Mouse (Mus musculus): Measurements from ENCODE around the gene Fbxo48.

Fbxo48 gene

GRCm38 (mm10) chr11:16950976-16951760 is at the start of gene Fbxo48:
TSS of gene Fbxo48 (plus strand) at chr11:16951375.
- peak; percentile 98 for DNase-seq (ENCODE audit: low spot score)

GRCm38 (mm10) chr11:16904302-16905011 is 46.7 kb upstream of the Fbxo48 start:
- no peak for DNase-seq (ENCODE audit: low spot score)

DNA sequence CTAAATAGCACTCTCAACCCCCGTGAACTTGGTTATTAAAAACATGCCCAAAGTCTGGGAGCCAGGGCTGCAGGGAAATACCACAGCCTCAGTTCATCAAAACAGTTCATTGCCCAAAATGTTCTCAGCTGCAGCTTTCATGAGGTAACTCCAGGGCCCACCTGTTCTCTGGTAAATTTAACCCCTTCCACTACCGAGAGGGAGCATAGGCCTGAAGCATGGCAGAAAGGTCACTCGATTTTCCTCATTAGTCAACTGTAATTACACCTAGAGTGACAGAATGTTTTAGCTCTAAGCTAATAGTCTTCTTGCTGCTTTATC is 46.2 kb upstream of the Fbxo48 start:
- no peak for DNase-seq (ENCODE audit: low spot score)

DNA sequence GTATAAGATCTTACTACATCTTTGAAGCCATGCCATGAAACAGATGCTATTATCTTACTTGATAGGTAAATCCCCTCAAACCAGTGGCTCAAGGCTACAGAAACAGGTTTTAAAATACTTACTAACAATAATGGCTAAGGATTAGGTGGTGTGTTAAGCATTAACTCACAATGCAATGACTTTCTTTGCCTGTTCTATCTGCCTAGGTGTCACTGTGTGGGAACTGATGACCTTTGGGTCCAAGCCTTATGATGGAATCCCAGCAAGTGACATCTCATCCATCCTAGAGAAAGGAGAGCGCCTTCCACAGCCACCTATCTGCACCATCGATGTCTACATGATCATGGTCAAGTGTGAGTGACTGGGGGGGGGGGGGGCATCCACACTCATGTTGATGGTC is 44.6 kb upstream of the Fbxo48 start:
- no peak for DNase-seq (ENCODE audit: low spot score)

GRCm38 (mm10) chr11:16907517-16908129 is 43.6 kb upstream of the Fbxo48 start:
- DNase-seq (ENCODE audit: low spot score), result no peak

- DNase-seq (ENCODE audit: low spot score), result no peak
Observed at GRCm38 (mm10) chr11:16914756-16915155, 36.4 kb upstream of the Fbxo48 start.

- no peak for DNase-seq (ENCODE audit: low spot score)
Observed at GRCm38 (mm10) chr11:16915850-16916249, 35.3 kb upstream of the Fbxo48 start.

DNA sequence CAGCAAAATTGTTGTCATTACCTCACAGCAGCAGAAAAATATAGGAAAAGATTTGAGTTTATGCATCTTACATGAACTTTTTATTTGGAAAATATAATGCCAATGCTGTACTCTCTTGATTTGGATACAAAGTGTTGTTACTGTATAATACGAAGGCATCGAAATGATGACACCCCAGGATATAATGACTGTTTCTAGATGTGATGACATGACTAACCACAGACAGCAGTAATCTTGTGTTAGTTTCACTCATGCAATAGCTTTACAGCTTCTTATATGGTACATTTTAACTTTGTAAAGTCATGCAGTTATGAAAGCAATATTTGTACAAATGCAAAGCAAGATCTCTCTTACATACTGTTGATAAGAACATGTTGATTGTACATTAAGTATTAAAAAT is 33.7 kb upstream of the Fbxo48 start:
- DNase-seq (ENCODE audit: low spot score), result no peak

DNA sequence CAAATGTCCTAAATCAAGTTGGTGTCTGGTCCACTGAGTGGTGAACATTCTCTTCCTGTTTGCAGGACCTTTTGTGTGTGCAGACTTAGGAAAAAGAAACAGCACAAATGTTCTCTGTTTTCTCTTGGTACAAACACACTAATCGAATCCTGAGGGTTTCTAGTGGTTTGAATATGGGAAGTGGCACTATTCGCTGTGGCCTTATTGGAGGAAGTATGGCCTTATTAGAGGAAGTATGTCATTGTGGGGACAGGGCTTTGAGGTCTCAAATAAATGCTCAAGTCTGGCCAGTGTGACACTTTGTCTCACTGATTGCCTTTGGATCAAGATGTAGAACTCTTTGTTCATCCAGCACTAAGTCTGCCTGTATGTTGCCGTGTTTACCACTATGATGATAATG is 19.0 kb upstream of the Fbxo48 start:
- no peak for DNase-seq (ENCODE audit: low spot score)

DNA sequence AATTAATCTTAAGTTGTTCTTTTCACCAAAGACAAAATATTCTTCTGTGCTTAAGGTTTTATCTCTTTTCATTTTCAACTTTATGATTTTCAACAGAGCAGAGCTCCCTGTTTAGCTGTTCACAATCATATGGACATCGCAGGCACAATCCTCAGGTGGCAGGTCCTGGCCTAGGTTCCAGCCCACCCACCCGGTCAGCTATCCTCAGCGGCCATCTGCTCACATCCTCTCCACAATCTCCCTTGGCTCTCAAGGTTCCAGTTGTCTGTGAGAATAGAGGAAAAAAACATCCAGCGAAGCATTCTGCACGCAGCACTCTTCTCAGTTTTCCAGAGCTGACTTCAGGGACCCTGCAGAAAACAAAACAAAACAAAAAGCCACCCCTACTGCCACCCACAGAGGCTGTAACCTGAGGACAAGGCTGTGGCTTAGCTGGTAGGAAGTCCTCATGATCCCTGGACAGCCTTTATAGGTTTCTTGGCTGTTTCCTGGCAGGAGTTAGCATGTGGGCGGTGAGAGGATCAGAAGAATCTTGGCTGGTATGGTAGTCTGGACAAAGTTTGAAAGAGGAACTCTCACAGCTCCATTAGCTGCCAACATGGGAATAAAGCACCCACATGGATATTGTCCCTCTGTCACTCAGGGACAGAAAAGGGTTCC is 15.5 kb upstream of the Fbxo48 start:
- no peak for DNase-seq (ENCODE audit: low spot score)

DNA sequence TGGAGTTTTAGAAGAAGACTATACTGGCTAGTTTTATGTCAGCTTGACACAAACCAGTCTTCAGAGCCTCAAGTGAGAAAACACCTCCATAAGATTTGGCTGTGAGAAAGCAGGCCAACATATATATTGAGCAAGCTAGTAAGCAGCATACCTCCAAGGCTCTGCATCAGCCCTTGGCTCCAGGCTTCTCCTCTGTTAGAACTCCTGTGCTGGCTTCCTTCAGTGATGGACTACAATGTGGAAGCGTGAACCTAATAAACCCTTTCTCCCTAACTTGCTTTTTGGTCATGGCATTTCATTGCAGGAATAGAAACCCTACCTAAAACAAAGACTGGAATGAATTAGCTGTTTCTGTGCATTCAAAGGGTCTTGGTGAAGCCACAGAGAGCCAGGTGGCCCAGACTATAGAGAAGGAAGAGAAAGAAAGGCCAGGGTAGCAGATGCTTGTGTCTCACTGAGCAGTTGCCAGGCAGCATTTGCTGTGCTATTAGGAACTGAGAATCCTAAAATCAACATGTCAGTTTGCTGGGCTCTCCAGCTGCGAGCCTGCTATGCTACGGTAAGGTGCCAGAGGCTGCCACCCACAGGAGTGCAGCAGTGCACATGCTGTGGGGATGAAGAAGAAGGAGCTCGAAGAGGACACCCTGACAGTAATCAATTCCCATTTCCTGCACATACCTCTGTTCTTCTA is 9.9 kb upstream of the Fbxo48 start:
- peak; percentile 18 for DNase-seq (ENCODE audit: low spot score)

GRCm38 (mm10) chr11:16941973-16942452 is 9.2 kb upstream of the Fbxo48 start:
- DNase-seq (ENCODE audit: low spot score), result no peak

- DNase-seq (ENCODE audit: low spot score), result no peak
Observed at GRCm38 (mm10) chr11:16943016-16943415, 8.2 kb upstream of the Fbxo48 start.

- peak; percentile 39 for DNase-seq (ENCODE audit: low spot score)
Observed at GRCm38 (mm10) chr11:16948756-16949155, 2.4 kb upstream of the Fbxo48 start.

GRCm38 (mm10) chr11:16950226-16950975 is 774 bp upstream of the Fbxo48 start:
- DNase-seq (ENCODE audit: low spot score), result no peak

DNA sequence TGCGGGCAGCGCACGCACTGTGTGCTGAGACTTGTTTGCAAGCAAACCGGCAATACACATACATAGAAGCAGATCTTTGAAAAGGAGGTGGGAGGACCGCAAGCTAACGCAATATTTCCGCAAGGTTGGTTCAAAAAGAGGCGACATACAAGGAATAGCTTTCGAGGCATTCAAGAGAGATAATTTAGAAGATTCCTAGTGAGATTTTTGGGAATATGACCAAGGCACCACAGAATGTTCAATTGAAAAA is 511 bp downstream of the Fbxo48 start:
- no peak for DNase-seq (ENCODE audit: low spot score)

GRCm38 (mm10) chr11:16956115-16956862 is 5.1 kb downstream of the Fbxo48 start:
- no peak for DNase-seq (ENCODE audit: low spot score)

DNA sequence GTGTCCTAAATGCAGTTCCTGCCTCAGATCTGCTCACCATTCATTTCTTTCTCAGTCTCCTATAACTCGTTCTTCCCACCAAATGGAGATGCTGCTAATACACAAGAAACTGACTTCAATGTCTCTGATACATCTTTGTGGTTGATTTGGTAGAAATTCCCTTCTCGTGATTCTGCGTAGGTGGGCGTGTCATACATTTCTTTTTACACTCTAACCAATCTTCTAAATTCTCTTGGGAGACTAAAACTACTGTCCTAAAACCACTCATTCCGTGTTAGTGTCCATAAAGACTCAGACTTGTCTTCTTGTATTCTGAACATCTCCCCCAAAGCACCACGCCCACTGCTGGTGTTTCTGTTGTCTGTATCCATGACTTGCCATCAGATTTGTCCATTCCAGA is 5.9 kb downstream of the Fbxo48 start:
- DNase-seq (ENCODE audit: low spot score), result no peak

DNA sequence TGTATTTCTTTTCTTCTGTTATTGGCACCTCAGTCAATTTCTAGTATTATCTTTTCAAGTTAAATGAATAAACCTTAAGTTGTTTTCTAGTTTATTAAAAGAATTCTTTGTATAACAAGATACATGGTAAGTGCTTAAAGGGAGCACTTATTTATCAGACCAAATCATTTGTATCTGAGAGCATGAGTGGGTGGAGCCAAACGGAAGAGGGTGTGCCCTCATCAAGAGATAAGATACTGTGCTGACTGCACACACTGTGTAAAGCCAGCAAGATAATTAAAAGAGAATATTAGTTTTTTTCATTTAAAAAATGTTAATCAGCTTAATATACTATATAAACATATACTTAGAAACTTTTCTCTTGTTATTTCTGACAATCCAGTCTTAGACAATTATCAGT is 7.3 kb downstream of the Fbxo48 start:
- DNase-seq (ENCODE audit: low spot score), result no peak

GRCm38 (mm10) chr11:16967806-16968205 is 16.6 kb downstream of the Fbxo48 start:
- peak; percentile 45 for DNase-seq (ENCODE audit: low spot score)

DNA sequence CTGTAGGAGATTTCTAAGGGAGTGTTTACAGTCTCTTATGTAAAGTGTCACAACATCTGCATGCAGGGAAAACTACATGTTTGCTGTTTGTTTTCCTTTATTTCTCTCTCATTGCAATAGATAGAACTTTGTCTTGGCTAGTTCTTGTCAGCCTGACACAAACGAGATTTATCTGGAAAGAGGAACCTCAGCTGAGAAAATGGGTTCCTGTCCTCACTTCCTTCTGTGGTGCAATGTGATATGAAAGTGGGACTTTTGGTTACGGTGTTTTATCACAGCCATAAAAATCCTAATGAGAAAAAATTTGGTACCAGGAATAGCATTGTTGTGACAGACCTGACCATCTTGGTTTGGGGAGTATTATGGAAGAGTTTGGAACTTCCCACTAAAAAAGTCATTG is 18.5 kb downstream of the Fbxo48 start:
- no peak for DNase-seq (ENCODE audit: low spot score)

All from embryo, embryonic 10 days (tissue).